Mouse (Mus musculus): ENCODE measurements around the gene Zfp768. TPM values are rescaled to one million over a fixed set of nuclear protein-coding genes. Genes with fewer than 3 reads are reported as not detected.
"Not testable (repeated sequence)": the region's sequence is repeated elsewhere in the genome, so short reads cannot be mapped to it uniquely, and the experiment has no call there.

Zfp768 gene
- total RNA-seq (2021) = 10 to 100 TPM; 20.3 to 22.0 TPM

DNA sequence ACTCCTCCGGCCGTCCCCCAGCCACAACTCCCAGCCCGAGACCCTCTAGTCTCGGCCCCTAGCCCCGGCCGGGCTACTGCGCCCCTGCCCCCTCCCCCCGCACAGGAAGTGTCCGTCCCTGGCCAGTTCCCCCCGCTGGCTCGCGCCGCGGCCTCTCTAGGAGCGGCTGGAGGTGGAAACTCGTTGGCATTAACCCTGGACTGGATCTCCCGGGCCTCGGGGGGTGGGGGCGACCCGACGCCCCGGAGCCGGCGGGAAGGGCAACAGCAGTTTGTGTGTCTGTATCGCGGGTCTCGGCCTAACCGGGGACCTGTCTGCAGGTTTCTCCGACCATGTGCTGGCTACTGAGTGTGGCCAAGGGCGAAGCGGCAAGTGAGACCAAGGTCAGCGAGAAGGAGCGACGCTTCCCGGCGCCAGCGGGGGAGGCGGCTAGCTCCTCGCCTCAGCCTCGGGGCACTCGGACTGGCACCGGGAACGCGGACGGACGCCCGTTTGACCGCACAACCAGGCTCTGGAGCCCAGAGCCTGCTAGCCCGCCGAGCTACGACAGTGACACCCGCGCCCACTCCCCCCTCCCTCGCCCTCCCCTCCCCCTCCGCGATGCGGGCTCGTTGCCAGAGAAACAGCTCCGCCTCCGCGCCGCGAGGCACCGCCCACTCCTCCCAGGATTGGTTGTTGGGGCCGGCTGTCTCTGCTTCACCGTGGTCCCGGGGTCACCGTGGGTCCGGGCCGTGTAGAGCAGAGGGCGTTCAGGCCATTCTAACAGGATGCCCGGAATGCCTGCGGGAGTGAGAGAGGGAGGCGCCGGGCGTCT, at the start of gene Zfp768:
Zfp768 (minus strand) TSS at position 78 of the 814 bp plus-strand sequence.
- DNase-seq = peak; percentile 96
- intact Hi-C loops (cut with DNase I) = no loop called here

DNA sequence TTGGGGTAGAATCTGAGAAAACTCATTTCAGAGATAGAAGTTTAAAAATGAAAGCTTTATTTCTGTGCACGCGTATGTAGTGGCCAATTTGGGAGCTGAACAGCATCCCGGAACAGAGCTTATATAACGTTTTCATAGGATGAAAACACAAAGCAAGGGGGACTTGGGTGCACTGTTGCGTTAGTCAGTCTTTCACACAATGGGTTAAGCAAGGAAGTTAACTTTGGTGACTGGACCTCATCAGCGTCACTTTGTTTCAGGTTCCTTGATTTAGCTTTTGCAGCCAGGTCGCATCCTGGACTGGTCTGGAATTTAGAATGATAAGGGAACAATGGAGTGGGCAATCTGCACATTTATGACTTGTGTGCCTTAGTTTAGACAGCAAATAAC, 48.5 kb upstream of the Zfp768 start:
- intact Hi-C loops (cut with DNase I) = no loop called here
- no peak for DNase-seq

DNA sequence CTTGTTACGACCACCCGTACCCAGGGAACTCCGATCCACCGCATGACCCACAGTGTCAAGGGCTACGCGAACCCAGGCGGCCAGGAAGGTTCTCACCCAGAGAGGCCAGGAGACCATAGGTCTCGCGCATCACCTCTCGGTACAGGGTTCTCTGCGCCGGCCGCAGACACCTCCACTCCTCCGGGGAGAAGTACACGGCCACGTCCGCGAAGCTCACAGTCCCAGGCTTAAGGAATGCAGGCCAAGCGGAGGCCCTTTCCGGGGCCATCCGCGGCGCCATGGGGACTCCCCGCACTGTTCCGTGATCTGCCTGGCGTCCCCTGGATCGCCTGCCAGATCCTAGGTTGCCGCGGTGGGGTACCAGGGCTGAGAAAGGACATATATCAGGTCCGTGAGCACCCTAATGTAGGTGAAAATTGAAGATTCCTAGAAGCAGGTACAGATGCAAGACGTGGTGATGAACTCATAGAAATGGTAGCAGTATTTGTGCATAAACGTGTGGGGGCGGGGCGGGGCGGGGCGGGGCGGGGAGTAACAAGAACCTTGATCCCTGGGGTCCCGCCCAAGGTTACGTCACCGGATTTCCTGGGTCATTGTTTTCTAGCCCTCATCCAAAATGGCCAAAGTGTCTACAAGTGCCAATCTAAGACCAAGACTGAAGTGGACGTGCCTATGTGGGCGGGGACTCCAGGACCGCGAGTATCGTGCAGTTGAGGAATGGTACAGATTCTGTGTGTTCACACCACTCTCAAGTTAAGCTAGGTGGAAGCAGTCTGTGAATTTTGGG, 48.0 kb upstream of the Zfp768 start, which contains the start of gene E430018J23Rik:
E430018J23Rik (minus strand) TSS at position 473 of the 787 bp plus-strand sequence.
- DNase-seq = peak; percentile 98
- intact Hi-C loops (cut with DNase I) = no loop called here

DNA sequence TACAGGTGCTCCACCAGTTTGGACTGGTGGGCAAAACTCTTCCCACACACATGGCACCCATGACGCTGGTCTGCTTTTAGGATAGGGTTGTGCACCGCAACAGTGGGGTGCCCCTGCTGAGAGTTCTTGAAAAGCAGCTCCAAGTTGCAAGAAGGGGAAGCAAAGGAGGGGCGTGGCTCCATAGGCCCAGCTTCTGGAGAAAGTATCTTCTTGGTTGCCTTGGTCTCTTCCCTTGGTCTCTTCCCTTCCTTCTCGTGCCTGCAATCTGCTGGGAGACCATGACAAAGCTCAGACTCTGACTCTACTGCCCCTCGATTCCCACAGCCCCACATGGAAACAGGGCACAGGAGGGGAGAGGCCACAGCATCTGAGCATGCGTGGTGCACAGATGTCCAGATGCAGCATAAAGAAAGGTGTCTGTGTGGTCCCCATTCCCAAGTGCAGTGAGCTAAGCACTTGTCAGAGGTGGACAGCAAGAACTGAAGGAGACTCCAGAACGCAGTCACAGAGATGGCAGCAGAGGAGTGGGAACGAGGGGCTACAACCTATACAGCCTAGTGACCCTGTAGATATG, 46.9 kb upstream of the Zfp768 start:
- intact Hi-C loops (cut with DNase I) = no loop called here
- DNase-seq = no peak

DNA sequence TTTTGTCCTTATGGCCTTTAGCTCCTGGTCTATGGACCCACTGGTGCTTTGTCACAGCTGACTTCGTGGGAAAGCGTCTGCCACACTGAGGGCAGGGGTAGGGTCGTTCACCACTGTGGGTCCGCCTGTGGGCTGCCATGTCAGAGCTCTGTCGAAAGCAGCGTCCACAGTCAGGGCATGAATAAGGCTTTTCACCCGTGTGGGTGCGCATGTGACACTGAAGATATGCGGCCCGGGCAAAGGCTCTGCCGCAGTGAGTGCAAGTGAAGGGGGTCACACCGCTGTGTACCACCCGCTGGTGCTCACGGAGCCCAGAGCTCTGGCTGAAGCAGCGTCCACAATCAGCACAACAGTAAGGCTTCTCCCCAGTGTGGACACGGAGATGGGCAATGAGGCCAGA, 46.1 kb upstream of the Zfp768 start:
- intact Hi-C loops (cut with DNase I) = no loop called here
- no peak for DNase-seq

DNA sequence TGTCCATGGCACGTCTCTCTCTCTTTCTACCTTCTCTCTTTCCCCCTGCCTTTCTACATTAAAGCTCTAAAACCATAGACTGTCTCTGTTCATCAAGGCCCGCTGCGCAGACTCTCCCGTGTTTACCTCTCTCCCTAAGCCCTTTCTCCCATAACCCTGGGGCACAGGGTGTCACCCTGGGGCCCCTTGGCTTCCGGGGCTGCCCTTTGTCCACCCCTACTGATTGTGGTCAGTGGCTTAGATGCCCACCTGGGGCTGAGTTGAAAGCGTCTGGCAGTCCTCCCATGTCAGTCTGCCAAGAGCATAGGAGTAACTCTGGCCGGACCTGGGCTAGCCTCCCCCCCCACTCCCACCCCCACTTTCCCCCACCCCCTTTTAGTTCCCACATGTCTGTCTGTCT, 44.9 kb upstream of the Zfp768 start:
- no peak for DNase-seq

DNA sequence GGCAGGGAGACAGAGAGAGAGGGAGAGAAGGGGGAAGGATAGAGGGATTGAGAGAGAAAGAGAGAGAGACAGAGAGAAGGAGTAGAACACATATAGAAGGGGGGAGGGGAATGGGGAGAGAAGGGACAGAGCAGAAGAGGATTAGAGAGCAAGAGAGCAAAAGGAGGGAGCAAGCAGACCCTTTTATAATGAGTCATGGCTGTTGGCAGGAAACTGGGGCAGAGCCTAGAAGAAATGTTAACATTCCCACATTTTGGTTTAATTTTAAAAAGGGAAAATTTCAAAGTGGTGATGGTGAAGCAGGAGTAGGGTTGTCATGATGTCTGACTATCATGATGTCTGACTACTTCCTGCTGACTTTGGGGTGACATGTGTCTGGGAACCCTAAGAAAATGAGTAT, 42.8 kb upstream of the Zfp768 start:
- intact Hi-C loops (cut with DNase I); DNase-seq: not testable (repeated sequence)

More for the DNA sequence above, 44.9 kb upstream of the Zfp768 start:
- intact Hi-C loops (cut with DNase I) = no loop called here

DNA sequence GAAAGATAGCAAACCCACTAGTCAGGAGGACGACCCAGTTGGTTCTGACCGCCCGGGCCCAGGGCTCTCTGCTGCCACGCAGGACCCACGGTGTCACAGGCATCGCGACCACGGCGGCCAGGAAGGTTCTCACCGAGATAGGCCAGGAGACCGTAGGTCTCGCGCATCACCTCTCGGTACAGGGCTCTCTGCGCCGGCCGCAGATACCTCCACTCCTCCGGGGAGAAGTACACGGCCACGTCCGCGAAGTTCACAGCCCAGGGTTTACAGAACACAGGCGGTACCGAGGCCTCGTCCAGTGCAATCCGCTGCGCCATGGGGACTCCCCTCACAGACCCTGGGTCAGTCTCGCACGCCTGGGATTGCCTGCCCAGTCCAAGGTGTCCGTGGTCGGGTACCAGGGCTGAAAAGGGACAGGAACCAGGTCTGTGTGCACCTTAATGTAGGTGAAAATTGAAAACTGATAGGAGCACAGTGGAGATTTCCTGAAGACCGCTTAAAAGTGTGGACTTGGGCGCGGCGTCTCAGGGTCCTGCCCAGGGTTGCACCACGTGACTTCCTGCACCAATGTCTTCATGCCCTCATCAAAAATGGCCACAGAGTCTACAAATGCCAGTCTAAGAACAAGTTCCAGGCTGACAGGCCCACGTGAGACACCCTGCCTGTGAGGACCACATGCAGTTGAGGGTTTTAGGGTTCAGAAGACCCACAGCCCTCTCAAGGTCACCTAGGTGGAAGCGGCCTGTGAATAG, 41.4 kb upstream of the Zfp768 start, which contains the start of gene 9130019O22Rik:
9130019O22Rik (minus strand) TSS at position 526 of the 752 bp plus-strand sequence.
- intact Hi-C loops (cut with DNase I) = no loop called here
- DNase-seq = peak; percentile 92

DNA sequence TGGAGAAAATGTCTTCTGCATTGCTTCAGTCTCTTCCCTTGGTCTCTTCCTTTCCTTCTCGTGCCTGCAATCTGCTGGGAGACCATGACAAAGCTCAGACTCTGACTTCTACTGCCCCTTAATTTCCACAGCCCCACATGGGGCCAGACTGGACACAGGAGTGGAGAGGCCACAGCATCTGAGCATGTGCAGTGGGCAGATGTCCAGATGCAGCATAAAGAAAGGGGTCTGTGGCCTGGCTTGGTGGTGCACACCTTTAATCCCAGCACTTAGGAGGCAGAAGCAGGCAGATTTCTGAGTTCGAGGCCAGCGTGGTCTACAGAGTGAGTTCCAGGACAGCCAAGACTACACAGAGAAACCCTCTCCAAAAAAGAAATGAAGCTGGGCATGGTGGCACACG, 40.2 kb upstream of the Zfp768 start:
- intact Hi-C loops (cut with DNase I); DNase-seq: not testable (repeated sequence)

DNA sequence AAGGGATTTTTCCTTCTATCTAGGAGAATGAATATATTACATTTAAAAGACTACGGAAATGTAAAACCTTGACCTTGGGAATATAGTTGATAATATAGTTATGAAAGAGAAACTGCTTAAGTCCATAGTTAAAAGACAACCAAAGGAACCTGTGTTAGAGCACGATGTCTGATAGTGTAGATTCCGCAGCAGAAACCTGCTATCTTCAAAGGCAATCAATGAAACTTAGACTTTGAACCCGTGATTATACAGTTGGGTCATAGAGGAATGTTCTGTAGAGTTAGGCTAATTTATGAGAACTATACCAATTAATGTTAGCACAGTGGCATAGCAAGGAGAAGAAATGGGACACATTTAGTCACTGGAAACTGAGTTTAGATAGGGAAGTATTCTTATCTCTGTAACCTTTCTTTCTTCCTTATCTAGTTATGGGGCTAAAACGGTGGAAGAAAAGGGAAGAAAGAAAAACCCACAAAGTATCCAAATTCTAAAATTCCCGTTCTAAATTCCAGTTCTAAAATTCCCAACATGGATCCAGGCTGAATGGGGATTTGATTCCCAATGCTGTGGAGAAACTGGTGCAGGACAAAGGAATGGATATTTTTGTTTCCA, 33.0 kb upstream of the Zfp768 start:
- DNase-seq = no peak
- intact Hi-C loops (cut with DNase I) = no loop called here

DNA sequence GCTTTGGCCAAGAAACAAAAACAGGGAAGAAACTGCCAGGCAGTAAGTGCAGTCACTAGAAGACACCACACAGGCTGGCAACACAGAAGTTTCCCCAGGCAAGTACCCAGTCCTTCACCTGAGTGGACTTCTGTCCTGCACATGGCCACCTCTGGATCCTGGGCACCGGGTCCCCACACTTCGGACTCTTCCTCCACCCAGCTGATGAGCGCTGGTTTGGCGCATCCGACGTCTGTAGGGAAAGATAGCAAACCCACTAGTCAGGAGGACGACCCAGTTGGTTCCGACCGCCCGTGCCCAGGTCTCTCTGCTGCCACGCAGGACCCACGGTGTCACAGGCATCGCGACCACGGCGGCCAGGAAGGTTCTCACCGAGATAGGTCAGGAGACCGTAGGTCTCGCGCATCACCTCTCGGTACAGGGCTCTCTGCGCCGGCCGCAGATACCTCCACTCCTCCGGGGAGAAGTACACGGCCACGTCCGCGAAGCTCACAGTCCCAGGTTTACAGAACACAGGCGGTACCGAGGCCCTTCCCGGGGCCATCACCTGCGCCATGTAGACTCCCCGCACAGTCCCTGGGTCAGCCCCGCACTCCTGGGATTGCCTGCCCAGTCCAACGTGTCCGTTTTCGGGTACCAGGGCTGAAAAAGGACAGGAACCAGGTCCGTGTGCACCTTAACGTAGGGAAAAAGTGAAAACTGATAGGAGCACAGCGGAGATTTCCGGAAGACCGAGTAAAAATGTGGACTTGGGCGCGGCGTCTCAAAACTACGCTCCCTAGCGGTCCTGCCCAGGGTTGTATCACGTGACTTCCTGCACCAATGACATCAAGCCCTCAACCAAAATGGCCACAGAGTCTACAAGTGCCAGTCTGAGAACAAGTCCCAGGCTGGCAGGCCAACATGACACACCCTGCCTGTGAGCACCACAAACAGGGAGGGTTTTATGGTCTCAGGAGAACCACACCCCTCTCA, 30.2 kb upstream of the Zfp768 start, which contains the start of gene Zfp747:
Zfp747 (minus strand) TSS at position 780 of the 975 bp plus-strand sequence.
- intact Hi-C loops (cut with DNase I) = not testable (repeated sequence)
- DNase-seq = peak; percentile 93

DNA sequence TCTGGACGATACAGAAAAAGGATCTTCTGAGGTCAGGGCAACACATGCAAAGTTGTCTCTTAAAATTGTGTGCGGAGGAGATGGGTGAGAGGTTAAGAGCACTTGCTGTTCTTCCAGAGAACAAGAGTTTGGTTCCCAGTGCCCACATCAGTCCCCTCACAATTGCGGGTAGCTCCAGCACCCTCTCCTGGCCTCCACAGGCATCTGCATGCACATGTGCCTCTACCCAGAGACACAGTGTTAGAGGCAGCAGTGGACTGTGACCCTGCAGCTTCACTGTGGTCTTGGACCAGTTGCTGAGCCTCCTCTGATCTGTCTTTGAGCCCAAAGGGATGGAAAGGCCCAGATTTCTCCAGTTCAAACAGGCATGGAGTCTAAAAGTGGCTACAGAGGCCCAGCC, 26.5 kb upstream of the Zfp768 start:
- intact Hi-C loops (cut with DNase I); DNase-seq: not testable (repeated sequence)

DNA sequence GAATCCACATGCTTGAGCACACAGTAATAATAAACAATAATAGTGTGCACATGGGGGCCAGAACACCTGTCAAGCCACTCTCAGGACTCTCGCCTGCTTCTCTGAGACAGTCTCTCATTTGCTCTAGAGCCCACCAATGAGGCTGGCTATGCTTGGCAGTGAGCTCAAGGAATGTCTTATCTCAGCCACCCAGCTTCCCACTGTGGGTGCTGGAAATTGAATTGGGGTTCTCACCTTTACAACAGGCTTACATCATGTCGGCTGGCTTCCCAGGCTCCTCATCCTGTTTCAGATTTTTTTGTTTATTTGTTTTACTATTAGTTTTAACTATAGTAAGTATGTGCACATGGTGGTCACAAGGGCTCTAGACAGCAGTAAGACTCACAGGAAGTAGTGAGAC, 25.8 kb upstream of the Zfp768 start:
- DNase-seq = no peak
- intact Hi-C loops (cut with DNase I) = no loop called here

DNA sequence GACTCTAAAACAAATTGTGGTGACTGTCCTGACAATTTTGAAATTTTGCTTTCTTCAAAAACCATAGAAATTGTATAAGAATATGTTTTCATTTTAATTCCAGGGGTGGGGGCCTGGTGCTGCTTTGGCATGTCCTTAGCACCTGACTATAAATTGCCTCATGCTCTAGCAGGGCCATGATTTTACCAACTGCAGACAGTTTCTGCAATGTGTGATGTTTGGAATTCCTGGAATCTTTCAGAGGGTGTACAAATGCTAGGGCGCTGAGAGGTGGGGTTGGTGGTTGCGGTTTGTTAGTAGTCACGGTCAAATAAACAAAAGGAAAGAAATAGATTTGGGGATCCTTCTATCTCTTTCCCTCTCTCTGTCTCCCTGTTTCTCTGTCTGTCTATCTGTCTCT, 20.9 kb upstream of the Zfp768 start:
- no peak for DNase-seq

DNA sequence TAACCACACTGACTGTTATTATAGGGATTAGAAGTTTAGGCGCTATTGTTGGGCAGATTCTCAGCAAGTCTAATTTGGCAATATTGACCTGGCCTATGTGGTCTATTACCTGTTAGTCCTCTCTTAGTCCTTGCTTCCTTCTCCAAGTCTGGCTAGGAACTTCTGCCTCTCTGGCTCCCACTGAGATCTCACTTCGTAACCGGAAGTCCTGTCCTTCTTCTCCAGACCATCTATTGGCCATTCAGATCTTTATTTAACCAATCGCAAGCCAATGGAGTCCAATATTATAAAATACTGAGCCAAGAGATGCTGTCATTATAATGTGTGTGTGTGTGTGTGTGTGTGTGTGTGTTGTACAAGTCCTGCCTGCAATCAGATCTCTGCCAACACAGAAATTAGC, 18.8 kb upstream of the Zfp768 start:
- intact Hi-C loops (cut with DNase I) = loop anchor here (5.0 to 10.0 kb wide), 2 partner anchors 111 to 133 kb away; partner anchors contain the start of gene Fbrs
- DNase-seq = no peak

More for the DNA sequence above, 20.9 kb upstream of the Zfp768 start:
- intact Hi-C loops (cut with DNase I) = loop anchor here (10.0 kb wide), 1 partner anchor 109 kb away; the partner anchor contains the start of gene Fbrs

DNA sequence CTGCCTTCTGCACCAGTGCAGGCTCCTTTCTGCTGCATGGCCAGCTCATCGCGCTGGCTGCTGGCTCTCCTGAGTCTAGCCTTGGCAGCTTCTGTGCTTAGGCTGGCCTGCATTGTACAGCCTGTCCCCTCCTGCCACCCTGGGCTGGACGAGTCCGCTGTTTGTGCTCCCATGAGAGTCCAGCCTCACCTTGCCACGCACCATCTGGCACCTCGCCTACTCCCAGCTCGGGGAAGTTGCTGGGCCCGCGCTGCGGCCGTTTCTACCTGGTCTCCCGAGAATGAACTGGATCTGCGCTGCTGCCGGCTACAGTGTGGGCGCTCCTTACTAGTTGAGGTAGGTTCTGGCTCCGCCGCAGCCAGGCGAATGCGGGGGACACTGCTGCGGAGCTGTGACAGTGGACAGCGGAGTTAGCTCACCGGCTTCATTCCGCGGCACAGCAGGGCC, 18.1 kb upstream of the Zfp768 start:
- intact Hi-C loops (cut with DNase I) = loop anchor here (5.0 to 10.0 kb wide), 2 partner anchors 111 to 134 kb away; partner anchors contain the start of gene Fbrs
- peak; percentile 49 for DNase-seq

DNA sequence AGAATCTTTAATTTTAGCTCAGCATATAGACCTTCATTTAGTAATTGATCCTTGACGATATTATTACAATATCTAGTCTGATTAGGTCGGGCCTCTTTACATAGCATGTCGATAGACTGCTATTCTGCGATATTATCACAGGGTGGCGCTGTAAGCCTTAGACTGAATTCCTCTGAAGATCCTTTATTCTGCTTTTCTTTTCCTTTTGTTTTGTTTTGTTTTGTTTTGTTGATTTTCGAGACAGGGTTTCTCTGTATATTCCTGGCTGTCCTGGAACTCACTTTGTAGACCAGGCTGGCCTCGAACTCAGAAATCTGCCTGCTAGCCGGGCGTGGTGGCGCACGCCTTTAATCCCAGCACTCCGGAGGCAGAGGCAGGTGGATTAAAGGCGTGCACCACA, 17.0 kb upstream of the Zfp768 start:
- intact Hi-C loops (cut with DNase I) = loop anchor here (5.0 to 10.0 kb wide), 2 partner anchors 112 to 135 kb away; partner anchors contain the start of gene Fbrs
- not testable (repeated sequence) for DNase-seq

DNA sequence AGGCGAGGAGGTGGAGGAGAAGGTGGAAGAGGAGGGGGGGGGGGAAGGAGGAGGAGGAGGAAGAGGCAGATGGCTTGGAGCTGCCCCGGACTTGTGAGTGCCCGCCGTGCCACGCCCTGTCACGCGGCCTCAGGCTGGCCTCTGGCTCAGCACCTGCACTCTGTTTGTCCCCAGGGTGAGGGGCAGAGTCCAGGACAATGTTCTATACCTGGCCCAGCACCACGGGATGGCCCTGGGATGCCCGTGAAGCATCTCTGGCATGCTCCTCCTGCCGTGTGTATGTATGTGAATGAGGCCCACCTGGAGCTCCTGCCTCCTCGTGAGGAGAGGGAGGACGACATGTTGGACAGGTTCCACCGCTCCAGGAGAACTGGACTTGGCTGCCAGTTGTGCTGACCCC, 16.1 kb upstream of the Zfp768 start:
- DNase-seq = no peak

More for the DNA sequence above, 16.1 kb upstream of the Zfp768 start:
- intact Hi-C loops (cut with DNase I) = loop anchor here (5.0 to 10.0 kb wide), 2 partner anchors 113 to 136 kb away; partner anchors contain the start of gene Fbrs

Measured in left cerebral cortex, postnatal 4 days (tissue).